In the genomic region with DNA sequence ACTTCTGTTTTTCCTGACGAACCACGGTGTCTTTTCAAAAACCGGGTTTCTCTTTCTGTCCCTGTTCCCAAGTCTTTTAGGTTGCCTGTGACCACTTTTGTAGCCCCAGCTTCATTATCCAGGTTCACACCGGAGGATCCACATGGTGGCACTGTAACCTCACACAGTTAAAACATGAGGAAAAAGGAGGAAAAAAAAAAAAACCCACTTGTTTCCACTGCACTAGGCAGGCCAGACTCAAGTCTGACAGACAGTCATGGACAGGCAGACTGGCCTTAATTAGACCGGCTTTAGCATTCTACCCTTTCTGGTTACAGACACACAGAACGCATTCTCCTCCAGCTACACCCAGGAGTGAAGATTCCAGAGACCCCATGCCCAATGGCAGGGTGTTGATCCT, we compare ENCODE assay signal across 8 mouse cellular contexts. TPM values are rescaled to one million over a fixed set of nuclear protein-coding genes. Genes with fewer than 3 reads are reported as not detected.
DNase-seq lines count a peak whose midpoint lies in the region; ATAC-seq and TF ChIP-seq lines count a peak whose summit lies in the region.

No protein-coding gene starts in this region.

- no peak overlapping the region for H3K27ac ChIP-seq in heart, adult 2 months
- H3K27ac ChIP-seq in heart, embryonic 10.5 days, result no peak overlapping the region
- no peak overlapping the region for H3K27ac ChIP-seq in intestine, embryonic 15.5 days
- H3K27ac ChIP-seq in midbrain, embryonic 11.5 days (ENCODE audit: low read depth, low read length), result no peak overlapping the region
- no peak overlapping the region for H3K27ac ChIP-seq in spleen, adult 2 months (ENCODE audit: insufficient read depth, low read length)

- 19% methylated on average over 6 of the region's 6 CpGs for WGBS in heart, adult 2 months
- 25% methylated on average over 6 of the region's 6 CpGs for WGBS in heart, embryonic 10.5 days
- 34% methylated on average over 6 of the region's 6 CpGs for WGBS in intestine, embryonic 15.5 days
- 41% methylated on average over 6 of the region's 6 CpGs for WGBS in midbrain, embryonic 11.5 days
- 34% methylated on average over 6 of the region's 6 CpGs for WGBS in spleen, adult 2 months

- peak; percentile 79 for TF ChIP-seq CTCF in heart, adult 2 months (IDR thresholded peaks at IDR 0.05)
- TF ChIP-seq CTCF in spleen, adult 2 months (IDR thresholded peaks at IDR 0.05; ENCODE audit: extremely low read depth, insufficient read depth, insufficient read length, insufficient replicate concordance), result no peak

- no peak for TF ChIP-seq POLR2A in heart, adult 2 months (IDR thresholded peaks at IDR 0.05; ENCODE audit: insufficient read depth, low read depth, low read length)
- TF ChIP-seq POLR2A in spleen, adult 2 months (IDR thresholded peaks at IDR 0.05; ENCODE audit: low read depth, low read length), result no peak

- TF ChIP-seq EP300 in heart, adult 2 months (IDR thresholded peaks at IDR 0.05; ENCODE audit: insufficient read depth, low read depth, low read length), result no peak

- ATAC-seq in frontal cortex, adult (ENCODE audit: low TSS enrichment), result peak; percentile 95
- peak; percentile 45; the same call in 1 of the 2 replicates for ATAC-seq in intestine, embryonic 15.5 days
- peak; percentile 46; the same call in 1 of the 2 replicates for ATAC-seq in midbrain, embryonic 11.5 days (ENCODE audit: low FRiP score)

- H3K4me2 ChIP-seq in intestine, embryonic 15.5 days (replicated peaks), result no peak overlapping the region
- no peak overlapping the region for H3K4me2 ChIP-seq in midbrain, embryonic 11.5 days

- intact Hi-C loops in heart, adult 2 months (cut with DNase I), result loop anchor here (2.0 kb wide), 2 partner anchors 805 to 1207 kb away; no protein-coding TSS in a partner anchor

- peaks cover 3% of the 10 kb centered on the region for H3K4me1 ChIP-seq in heart, adult 2 months (ENCODE audit: control insufficient read depth, insufficient read depth, low read length)
- H3K4me1 ChIP-seq in heart, embryonic 10.5 days, result no peaks in the 10 kb centered on the region; the same call in 1 of the 2 replicates
- H3K4me1 ChIP-seq in intestine, embryonic 15.5 days (replicated peaks), result no peaks in the 10 kb centered on the region
- no peaks in the 10 kb centered on the region for H3K4me1 ChIP-seq in midbrain, embryonic 11.5 days (ENCODE audit: control insufficient read depth, insufficient read depth, low read length)
- peaks cover 13% of the 10 kb centered on the region; the same call in 1 of the 2 replicates for H3K4me1 ChIP-seq in spleen, adult 2 months (ENCODE audit: control insufficient read depth, insufficient read depth, insufficient read length)

- DNase-seq in heart, adult 2 months, result peak; percentile 41 to 54
- DNase-seq in heart, embryonic 10.5 days (ENCODE audit: low spot score), result no peak
- DNase-seq in cerebellum, adult 8-10 months, result peak; percentile 55
- peak; percentile 16 to 61 for DNase-seq in left cerebral cortex, adult 9 months (ENCODE audit: low spot score in 2 of 2)
- DNase-seq in midbrain, embryonic 11.5 days (ENCODE audit: low spot score, missing footprints), result peak; percentile 91
- DNase-seq in spleen, adult 2 months (ENCODE audit: low read depth in 1 of 2, low spot score in 2 of 2), result peak; percentile 23 to 42

- no peak overlapping the region for H3K9ac ChIP-seq in heart, adult 2 months (ENCODE audit: low read depth, low read length)
- no peak overlapping the region for H3K9ac ChIP-seq in intestine, embryonic 15.5 days
- H3K9ac ChIP-seq in midbrain, embryonic 11.5 days (ENCODE audit: low read length), result no peak overlapping the region

- no peaks in the 10 kb centered on the region for H3K36me3 ChIP-seq in heart, adult 2 months (ENCODE audit: control insufficient read depth, insufficient read depth, low read length)
- H3K36me3 ChIP-seq in heart, embryonic 10.5 days, result no peaks in the 10 kb centered on the region
- no peaks in the 10 kb centered on the region for H3K36me3 ChIP-seq in intestine, embryonic 15.5 days
- H3K36me3 ChIP-seq in midbrain, embryonic 11.5 days (ENCODE audit: control insufficient read depth, insufficient read depth, low read length), result no peaks in the 10 kb centered on the region
- H3K36me3 ChIP-seq in spleen, adult 2 months (ENCODE audit: control insufficient read depth, insufficient read depth, low read length), result no peaks in the 10 kb centered on the region

- no peaks in the 10 kb centered on the region for H3K27me3 ChIP-seq in heart, adult 2 months (ENCODE audit: control insufficient read depth, insufficient read depth, low read length)
- H3K27me3 ChIP-seq in heart, embryonic 10.5 days (ENCODE audit: insufficient read depth, poor library complexity, severe bottlenecking), result no peaks in the 10 kb centered on the region
- no peaks in the 10 kb centered on the region for H3K27me3 ChIP-seq in intestine, embryonic 15.5 days (replicated peaks)
- H3K27me3 ChIP-seq in midbrain, embryonic 11.5 days (ENCODE audit: control insufficient read depth, insufficient read depth, low read length), result no peaks in the 10 kb centered on the region
- no peaks in the 10 kb centered on the region for H3K27me3 ChIP-seq in spleen, adult 2 months (ENCODE audit: control insufficient read depth, insufficient read depth, low read length)

- H3K9me3 ChIP-seq in heart, embryonic 10.5 days, result no peaks in the 10 kb centered on the region
- no peaks in the 10 kb centered on the region for H3K9me3 ChIP-seq in intestine, embryonic 15.5 days
- H3K9me3 ChIP-seq in midbrain, embryonic 11.5 days (ENCODE audit: control insufficient read depth, low read length), result no peaks in the 10 kb centered on the region

- no peak overlapping the region for H3K4me3 ChIP-seq in heart, adult 2 months
- H3K4me3 ChIP-seq in heart, embryonic 10.5 days, result no peak overlapping the region
- H3K4me3 ChIP-seq in intestine, embryonic 15.5 days (replicated peaks), result no peak overlapping the region
- H3K4me3 ChIP-seq in midbrain, embryonic 11.5 days (ENCODE audit: low read depth, low read length), result no peak overlapping the region
- no peak overlapping the region for H3K4me3 ChIP-seq in spleen, adult 2 months (ENCODE audit: extremely low read depth, insufficient read depth, insufficient read length)

- H3K79me2 ChIP-seq in heart, adult 2 months (replicated peaks; ENCODE audit: control insufficient read depth, insufficient read depth, low read length), result no peaks in the 10 kb centered on the region

RNA-seq across cellular contexts. Expression of a gene that starts 4.2 kb away (rescaled TPM):
- not detected for total RNA-seq in heart, adult 2 months (2021)
- polyA plus RNA-seq in heart, adult 2 months (2012; rRNA removed), result not detected in 2 replicates
- polyA plus RNA-seq in heart, embryonic 10.5 days (2016; fragmentation: Nextera tagmentation; extraction: Ambion mirVana), result not detected in 2 replicates
- not detected in 2 replicates for polyA plus RNA-seq in intestine, embryonic 15.5 days (2015; fragmentation: Nextera tagmentation; extraction: Ambion mirVana)
- not detected in 2 replicates for polyA plus RNA-seq in midbrain, embryonic 11.5 days (2014; fragmentation: Nextera tagmentation; extraction: Ambion mirVana)
- polyA plus RNA-seq in spleen, adult 2 months (2012; rRNA removed), result not detected in 2 replicates

Comparison
In these comparisons a context has a peak if more than half of its experiments do, and no peak if none do; other contexts are left out.
1. ATAC-seq: peak in every context shown above with its lines; median percentile 95 in frontal cortex, adult; 46 in midbrain, embryonic 11.5 days; 45 in intestine, embryonic 15.5 days.